Mouse (Mus musculus): ENCODE measurements around the gene Polr2g.
"Not testable (repeated sequence)": the region's sequence is repeated elsewhere in the genome, so short reads cannot be mapped to it uniquely, and the experiment has no call there.

Gene Polr2g

GRCm38 (mm10) chr19:8798264-8798946, at the start of gene Polr2g:
Gene Polr2g (minus strand): TSS chr19:8798577.
- DNase-seq, result peak; percentile 93 to 95

GRCm38 (mm10) chr19:8844371-8845129, 46.2 kb upstream of the Polr2g start:
- DNase-seq, result peak; percentile 56 to 82

- no peak for DNase-seq
These were observed 44.6 kb upstream of the Polr2g start for GRCm38 (mm10) chr19:8842961-8843360.

GRCm38 (mm10) chr19:8841012-8841411, 42.6 kb upstream of the Polr2g start:
- no peak for DNase-seq

GRCm38 (mm10) chr19:8839908-8840791, 41.8 kb upstream of the Polr2g start:
- peak; percentile 85 to 89 for DNase-seq

- no peak for DNase-seq
These were observed 40.9 kb upstream of the Polr2g start, which contains the start of gene Gng3 for GRCm38 (mm10) chr19:8839103-8839907. Gene Gng3 (minus strand): TSS chr19:8839194.

- DNase-seq, result peak; percentile 43 to 49
These were observed 39.8 kb upstream of the Polr2g start for GRCm38 (mm10) chr19:8838041-8838730.

GRCm38 (mm10) chr19:8837251-8837791, 38.9 kb upstream of the Polr2g start, which contains the start of gene Bscl2:
Gene Bscl2 (plus strand): TSS chr19:8837467.
- DNase-seq, result peak; percentile 86 to 90

GRCm38 (mm10) chr19:8836327-8836726, 38.0 kb upstream of the Polr2g start:
- DNase-seq, result not testable (repeated sequence)

- DNase-seq, result no peak
These were observed 34.6 kb upstream of the Polr2g start for GRCm38 (mm10) chr19:8832971-8833370.

GRCm38 (mm10) chr19:8831262-8831661, 32.9 kb upstream of the Polr2g start:
- DNase-seq, result no peak

- no peak for DNase-seq
These were observed 32.3 kb upstream of the Polr2g start for GRCm38 (mm10) chr19:8830664-8831063.

- peak in 1 of 2 experiments; percentile 34 for DNase-seq
These were observed 31.3 kb upstream of the Polr2g start, which contains the start of gene AC129217.1 for GRCm38 (mm10) chr19:8829660-8830059. Gene AC129217.1 (plus strand): TSS chr19:8829773.

GRCm38 (mm10) chr19:8822696-8823095, 24.3 kb upstream of the Polr2g start:
- DNase-seq, result no peak

- DNase-seq, result no peak
These were observed 22.8 kb upstream of the Polr2g start for GRCm38 (mm10) chr19:8821146-8821545.

GRCm38 (mm10) chr19:8820424-8820956, 22.1 kb upstream of the Polr2g start:
- DNase-seq, result no peak

GRCm38 (mm10) chr19:8819596-8820423, 21.4 kb upstream of the Polr2g start, which contains the start of gene Hnrnpul2:
Gene Hnrnpul2 (plus strand): TSS chr19:8820010.
- peak; percentile 98 to 100 for DNase-seq

- DNase-seq, result peak; percentile 97 to 99
These were observed 20.6 kb upstream of the Polr2g start, which contains the start of gene Ttc9c for GRCm38 (mm10) chr19:8818801-8819595. Gene Ttc9c (minus strand): TSS chr19:8819333.

- no peak for DNase-seq
These were observed 20.0 kb upstream of the Polr2g start for GRCm38 (mm10) chr19:8818301-8818798.

Measured in lung, postnatal 4 days (tissue).